Mouse (Mus musculus): Measurements from ENCODE around the gene Gm5475. TPM values are rescaled to one million over a fixed set of nuclear protein-coding genes. Genes with fewer than 3 reads are reported as not detected.
"Not testable (repeated sequence)": the region's sequence is repeated elsewhere in the genome, so short reads cannot be mapped to it uniquely, and the experiment has no call there.

Gene Gm5475
- not detected for total RNA-seq (2021)
- long read RNA-seq, experiment 1, result 0 reads
- long read RNA-seq, experiment 2, result 0 reads

DNA sequence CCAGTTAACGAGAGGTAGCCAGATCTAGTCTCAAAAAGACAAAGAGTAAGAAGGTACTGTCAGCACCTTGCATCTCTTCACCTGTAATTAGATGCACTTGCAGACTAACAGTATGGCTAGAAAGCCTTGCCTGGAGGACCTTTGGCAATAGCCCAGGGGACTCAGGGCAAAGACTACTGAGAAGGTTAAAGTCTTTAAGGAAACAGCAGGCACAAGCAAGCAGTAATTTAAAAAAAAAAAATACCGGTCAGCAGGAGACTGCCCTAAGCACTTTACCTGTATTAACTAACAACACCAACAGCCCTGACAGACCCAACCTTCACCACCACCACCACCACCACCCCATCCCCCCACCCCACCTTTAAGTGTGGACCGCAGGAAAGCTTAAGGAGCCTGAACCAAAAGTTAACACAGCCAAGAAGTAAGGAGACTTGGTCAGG is at the start of gene Gm5475:
Gm5475 (plus strand) TSS at position 390 of the 440 bp plus-strand sequence.
- intact Hi-C loops (cut with DNase I); DNase-seq: not testable (repeated sequence)

DNA sequence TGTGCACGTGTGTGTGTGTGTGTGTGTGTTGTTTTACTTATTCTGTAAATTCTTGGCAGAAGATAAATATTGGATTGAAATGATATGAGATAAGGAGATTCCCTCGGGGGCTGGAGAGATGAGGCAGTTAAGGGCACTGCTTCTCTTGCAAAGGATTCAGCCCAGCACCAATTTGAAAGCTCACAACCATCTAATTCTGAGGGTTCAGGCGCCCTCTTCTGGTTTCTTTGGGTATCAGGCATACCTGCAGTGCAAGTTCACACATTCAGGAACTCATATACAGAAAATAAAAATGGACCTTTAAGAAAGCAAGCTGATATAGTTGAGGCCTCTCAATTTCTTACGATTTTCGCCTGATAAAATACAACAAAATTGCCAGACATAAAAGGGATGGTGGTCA is 46.9 kb upstream of the Gm5475 start:
- peak in 1 of 2 experiments; percentile 57 for DNase-seq
- intact Hi-C loops (cut with DNase I), result no loop called here

DNA sequence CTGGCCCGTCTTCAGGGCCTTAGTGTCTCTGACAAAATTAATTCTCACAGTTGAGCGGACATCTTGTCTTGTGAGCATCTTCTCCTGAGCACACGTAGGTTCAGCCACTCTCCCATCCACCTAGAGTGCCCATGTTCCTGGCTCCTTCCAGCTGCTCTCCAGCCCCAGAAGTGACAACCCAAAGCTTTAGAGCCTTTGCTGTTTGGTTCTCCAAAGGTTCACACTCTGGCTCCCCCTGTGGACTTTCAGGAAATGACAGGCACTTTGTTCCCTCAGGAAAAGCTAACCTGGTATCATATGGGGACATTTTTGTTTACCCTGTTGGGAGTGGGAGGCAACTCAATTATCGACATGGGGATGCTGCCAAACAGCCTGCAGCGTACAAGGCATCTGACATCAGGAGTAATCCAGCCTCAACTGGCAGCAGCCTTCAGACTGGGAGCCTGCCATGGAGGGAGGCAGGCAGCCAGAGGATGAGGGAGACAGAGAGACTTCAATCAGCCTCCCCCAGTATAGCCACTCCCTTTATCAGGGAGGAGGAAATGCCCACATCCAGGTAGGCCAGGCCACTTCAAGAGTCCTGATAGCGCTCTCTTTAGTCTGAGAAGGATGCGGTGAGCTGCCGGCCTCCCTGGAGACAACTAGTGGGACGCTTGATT is 44.0 kb upstream of the Gm5475 start:
- intact Hi-C loops (cut with DNase I); DNase-seq: not testable (repeated sequence)

DNA sequence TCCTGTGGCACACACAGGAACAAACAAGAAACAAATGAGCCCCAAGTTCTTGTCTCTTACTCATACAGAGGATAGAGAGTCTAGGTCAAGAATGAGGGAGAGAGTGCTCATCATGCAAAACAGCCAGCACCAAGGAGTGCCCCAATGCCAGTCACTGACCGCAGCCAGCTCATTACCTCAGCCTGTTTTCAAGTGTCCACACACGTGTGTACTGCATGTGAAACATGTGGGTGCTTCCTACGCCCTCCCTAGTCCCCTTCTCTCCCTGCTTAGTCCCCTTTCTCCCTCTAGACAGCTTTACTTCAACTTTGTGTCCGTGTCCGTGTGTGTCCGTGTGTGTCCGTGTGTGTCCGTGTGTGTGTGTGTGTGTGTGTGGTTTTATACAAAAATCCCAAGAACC is 42.3 kb upstream of the Gm5475 start:
- DNase-seq, result no peak

GRCm38 (mm10) chr15:100380104-100380503 is 41.8 kb upstream of the Gm5475 start:
- intact Hi-C loops (cut with DNase I), result no loop called here
- no peak for DNase-seq

More for the DNA sequence above, 42.3 kb upstream of the Gm5475 start:
- intact Hi-C loops (cut with DNase I), result no loop called here

- no peak for DNase-seq
- intact Hi-C loops (cut with DNase I), result no loop called here
Measured at GRCm38 (mm10) chr15:100385705-100386104, 36.2 kb upstream of the Gm5475 start.

GRCm38 (mm10) chr15:100387544-100388223 is 34.3 kb upstream of the Gm5475 start:
- intact Hi-C loops (cut with DNase I), result no loop called here
- DNase-seq, result no peak

- no peak for DNase-seq
- intact Hi-C loops (cut with DNase I), result no loop called here
Measured at GRCm38 (mm10) chr15:100388224-100388835, 33.6 kb upstream of the Gm5475 start.

- no peak for DNase-seq
- intact Hi-C loops (cut with DNase I), result no loop called here
Measured at GRCm38 (mm10) chr15:100388886-100389285, 33.1 kb upstream of the Gm5475 start.

GRCm38 (mm10) chr15:100391066-100391465 is 30.9 kb upstream of the Gm5475 start:
- intact Hi-C loops (cut with DNase I), result loop anchor here (5.0 kb wide), 1 partner anchor 66 kb away; no protein-coding TSS in a partner anchor

DNA sequence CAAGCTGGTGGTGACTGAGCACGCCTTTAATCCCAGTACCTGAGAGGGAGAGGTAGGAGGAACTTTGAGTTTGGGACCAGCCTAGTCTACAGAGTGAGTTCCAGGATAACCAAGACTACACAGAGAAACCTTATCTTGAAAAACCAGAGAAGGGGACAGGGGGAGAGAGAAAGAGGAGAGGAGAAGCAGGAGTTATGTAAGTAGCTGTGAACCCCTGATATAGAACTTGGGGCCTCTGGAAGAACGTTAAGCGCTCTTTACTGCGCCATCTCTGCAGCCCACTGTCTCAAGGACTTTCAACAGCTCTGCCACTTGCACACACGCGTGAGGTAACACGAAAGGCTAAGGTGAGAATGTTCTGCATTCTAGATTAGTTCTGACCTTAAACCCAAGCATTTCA is 30.3 kb upstream of the Gm5475 start:
- no peak for DNase-seq
- intact Hi-C loops (cut with DNase I), result loop anchor here (5.0 kb wide), 1 partner anchor 66 kb away; no protein-coding TSS in a partner anchor

More at GRCm38 (mm10) chr15:100391066-100391465, 30.9 kb upstream of the Gm5475 start:
- no peak for DNase-seq

DNA sequence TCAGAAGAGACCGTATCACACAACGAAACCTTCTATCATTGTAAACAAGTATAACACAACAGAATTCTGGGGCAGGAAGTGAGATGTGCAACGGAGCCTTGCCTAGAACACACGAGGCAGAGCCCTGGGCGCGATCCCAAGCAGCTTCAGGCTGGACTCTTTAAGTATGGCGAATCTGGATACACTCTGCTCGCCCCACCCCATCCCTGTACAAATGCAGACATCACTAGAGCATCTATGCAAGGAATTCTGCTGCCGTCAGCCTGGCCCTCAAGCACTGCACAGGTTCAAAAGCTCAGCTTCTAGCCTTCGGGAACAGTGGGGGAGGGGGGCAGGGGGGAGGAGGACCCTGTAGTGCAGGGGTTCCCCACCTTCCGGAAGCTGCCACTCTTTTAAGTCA is 28.9 kb upstream of the Gm5475 start:
- DNase-seq, result no peak
- intact Hi-C loops (cut with DNase I), result loop anchor here (5.0 kb wide), 1 partner anchor 64 kb away; no protein-coding TSS in a partner anchor

GRCm38 (mm10) chr15:100395561-100395960 is 26.4 kb upstream of the Gm5475 start:
- intact Hi-C loops (cut with DNase I), result no loop called here
- no peak for DNase-seq

GRCm38 (mm10) chr15:100400592-100401250 is 21.2 kb upstream of the Gm5475 start:
- intact Hi-C loops (cut with DNase I), result no loop called here
- DNase-seq, result no peak

GRCm38 (mm10) chr15:100401811-100402210 is 20.1 kb upstream of the Gm5475 start:
- DNase-seq, result no peak
- intact Hi-C loops (cut with DNase I), result no loop called here

- DNase-seq, result no peak
- intact Hi-C loops (cut with DNase I), result no loop called here
Measured at GRCm38 (mm10) chr15:100402347-100402746, 19.6 kb upstream of the Gm5475 start.

- intact Hi-C loops (cut with DNase I), result no loop called here
- no peak for DNase-seq
Measured at GRCm38 (mm10) chr15:100402798-100403197, 19.1 kb upstream of the Gm5475 start.

DNA sequence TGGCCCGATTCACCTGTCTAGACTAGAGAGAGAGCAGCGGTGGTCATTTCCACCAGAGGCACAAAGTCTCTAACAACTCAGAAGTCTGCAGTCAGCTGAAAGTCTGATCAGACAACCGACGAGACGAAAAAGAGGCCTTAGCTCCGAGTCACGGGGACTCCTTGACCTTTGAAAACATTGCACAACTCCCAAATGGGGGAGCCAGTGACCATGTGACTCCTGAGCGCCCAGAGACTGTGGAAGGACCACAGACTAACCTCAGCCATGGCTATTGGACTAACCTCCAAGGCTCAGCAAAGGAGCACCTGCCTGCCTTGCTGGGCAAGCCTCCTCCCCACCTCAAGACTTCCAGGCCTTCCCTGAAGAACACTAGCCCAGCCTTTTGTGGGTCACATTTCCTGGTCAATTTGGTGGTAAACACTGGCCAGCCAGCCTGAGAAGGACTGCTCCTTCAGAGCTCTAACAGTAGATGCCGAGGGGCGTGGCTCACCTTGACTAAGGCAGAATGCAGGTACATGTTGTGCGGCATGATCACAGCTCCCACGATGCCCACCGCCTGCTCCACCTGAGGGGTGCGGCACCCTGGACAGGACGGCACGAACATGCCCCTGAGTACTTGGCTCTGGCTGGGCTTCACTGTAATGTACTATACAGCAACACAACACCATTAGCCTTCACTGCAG is 18.5 kb upstream of the Gm5475 start:
- intact Hi-C loops (cut with DNase I), result no loop called here
- no peak for DNase-seq

- intact Hi-C loops (cut with DNase I), result no loop called here
- no peak for DNase-seq
Measured at GRCm38 (mm10) chr15:100406088-100406487, 15.9 kb upstream of the Gm5475 start.
